Mouse (Mus musculus) lung, postnatal 0 days (tissue): ENCODE measurements at regions not wholly inside any gene's neighbourhood (a gene's known extent, or its start where the extent isn't known, plus 50 kb on each side); places are given as distances from the start of the nearest gene placed in this dataset.

Experiments used
- CTCF ChIP-seq: IDR thresholded peaks from 2 replicates; pipeline ENCODE4 v1.5.1; 2016; ENCODE audit warnings: antibody characterized with exemption, mild to moderate bottlenecking
- EP300 ChIP-seq: IDR thresholded peaks from 2 replicates; pipeline ENCODE4 v1.6.1; 2016; ENCODE audit warnings: antibody characterized with exemption, mild to moderate bottlenecking, control low read depth

GRCm38 (mm10) chr12:110372986-110373385 lies 73.9 kb upstream of the Ppp2r5c start:
- TF ChIP-seq CTCF = no peak
- TF ChIP-seq EP300 = no peak
